Mouse (Mus musculus): Measurements from ENCODE around the gene Oxa1l. TPM values are rescaled to one million over a fixed set of nuclear protein-coding genes. Genes with fewer than 3 reads are reported as not detected.
A peak's percentile ranks its signal among the peaks of the same experiment; 100 is the strongest.

Oxa1l gene
- polyA plus RNA-seq (2014; fragmentation: Nextera tagmentation; extraction: Ambion mirVana): 44.2 and 45.9 TPM in 2 replicates

GRCm38 (mm10) chr14:54360577-54361340 lies at the start of gene Oxa1l:
Oxa1l (plus strand) TSS chr14:54360834.
- Histone ChIP-seq H3K9me3 (ENCODE audit: control insufficient read depth, low read length) (no peaks in the 10 kb centered on the region), H3K4me3 (ENCODE audit: low read depth, low read length) (peak within 1 kb of the TSS; percentile 85), H3K4me1 (ENCODE audit: control insufficient read depth, insufficient read depth, low read length) (peaks cover 6% of the 10 kb centered on the region), H3K4me2 (peak within 1 kb of the TSS; percentile 49), H3K27ac (ENCODE audit: low read depth, low read length) (peak within 1 kb of the TSS; percentile 54; the same call in 1 of the 2 replicates), H3K27me3 (ENCODE audit: control insufficient read depth, insufficient read depth, low read length) (no peaks in the 10 kb centered on the region), H3K36me3 (ENCODE audit: control insufficient read depth, insufficient read depth, low read length) (peaks cover 7% of the 10 kb centered on the region; the same call in 1 of the 2 replicates), H3K9ac (ENCODE audit: low read length) (peak within 1 kb of the TSS; percentile 92)
- DNase-seq (ENCODE audit: low spot score, missing footprints) (peak; percentile 100), ATAC-seq (ENCODE audit: low FRiP score) (peak; percentile 91)
- under 1% methylated on average over 48 of the region's 48 CpGs for WGBS

DNA sequence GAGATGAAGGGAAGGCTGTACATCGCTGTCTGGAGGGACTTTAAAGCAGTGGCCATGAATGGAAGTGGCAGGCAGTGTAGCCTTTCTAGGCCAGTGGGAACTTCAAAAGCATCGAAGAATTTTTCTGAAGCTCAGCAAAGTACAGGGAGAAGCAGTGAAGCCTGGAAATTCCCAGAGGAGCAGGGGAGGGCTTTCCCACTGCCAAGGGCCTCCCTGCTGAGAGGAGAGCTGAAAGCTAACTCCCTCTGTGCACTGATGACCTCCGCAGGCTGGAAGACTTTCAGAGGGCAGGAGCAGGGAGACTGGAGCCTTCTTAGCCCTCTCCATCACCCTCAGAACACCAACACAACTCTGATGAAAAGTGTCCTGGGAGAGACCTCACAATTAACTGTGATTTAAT lies 48.9 kb upstream of the Oxa1l start:
- no peaks in the 10 kb centered on the region for H3K27me3 ChIP-seq (ENCODE audit: control insufficient read depth, insufficient read depth, low read length)
- H3K9ac ChIP-seq (ENCODE audit: low read length): no peak overlapping the region
- no peak overlapping the region for H3K4me3 ChIP-seq (ENCODE audit: low read depth, low read length)
- DNase-seq (ENCODE audit: low spot score, missing footprints) (no peak), ATAC-seq (ENCODE audit: low FRiP score) (no peak)
- H3K9me3 ChIP-seq (ENCODE audit: control insufficient read depth, low read length): no peaks in the 10 kb centered on the region
- no peak overlapping the region for H3K4me2 ChIP-seq
- WGBS: 40% methylated on average over 3 of the region's 3 CpGs
- no peak overlapping the region for H3K27ac ChIP-seq (ENCODE audit: low read depth, low read length)
- no peaks in the 10 kb centered on the region for H3K4me1 ChIP-seq (ENCODE audit: control insufficient read depth, insufficient read depth, low read length)
- no peaks in the 10 kb centered on the region for H3K36me3 ChIP-seq (ENCODE audit: control insufficient read depth, insufficient read depth, low read length)

DNA sequence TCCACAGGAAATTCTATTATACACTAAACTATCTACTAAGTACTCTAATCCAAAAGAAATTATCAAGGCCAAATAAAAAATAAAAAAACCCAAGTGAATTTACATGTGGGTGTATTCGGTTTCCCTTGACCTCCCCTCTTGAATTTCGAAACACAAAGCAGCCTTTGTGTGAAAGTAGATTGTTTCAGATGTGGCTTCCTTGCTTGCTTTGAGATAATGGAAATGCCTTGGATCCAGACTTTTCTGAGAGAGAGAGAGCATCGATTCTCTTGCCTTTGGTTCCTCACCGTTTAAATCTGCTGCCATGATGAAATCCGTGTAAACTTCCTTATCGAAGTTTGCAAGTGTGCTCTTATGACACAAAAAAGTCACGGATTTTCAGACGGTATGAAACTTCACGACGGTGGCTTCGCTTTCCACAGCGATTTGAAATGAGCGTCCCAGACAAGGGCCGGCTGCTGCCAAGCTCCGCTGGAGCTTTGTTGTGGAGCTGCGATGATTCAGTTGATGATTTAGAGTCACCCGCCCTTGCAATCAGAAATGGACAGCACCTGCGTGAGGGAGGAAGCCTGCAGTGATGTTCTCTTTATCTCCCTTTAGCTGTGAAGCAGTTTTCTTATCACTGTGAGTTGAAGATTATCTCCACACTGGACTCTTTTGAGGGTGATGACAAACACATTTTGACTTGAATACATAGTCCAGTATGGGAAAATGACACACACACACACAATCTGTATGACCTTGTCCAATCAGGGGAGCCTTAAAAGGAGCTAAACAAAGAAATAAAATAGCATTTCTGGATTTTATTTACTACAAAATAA lies 38.9 kb upstream of the Oxa1l start:
- Histone ChIP-seq H3K27ac (ENCODE audit: low read depth, low read length) (no peak overlapping the region), H3K4me1 (ENCODE audit: control insufficient read depth, insufficient read depth, low read length) (no peaks in the 10 kb centered on the region), H3K9ac (ENCODE audit: low read length) (no peak overlapping the region), H3K27me3 (ENCODE audit: control insufficient read depth, insufficient read depth, low read length) (no peaks in the 10 kb centered on the region), H3K9me3 (ENCODE audit: control insufficient read depth, low read length) (no peaks in the 10 kb centered on the region), H3K4me2 (no peak overlapping the region), H3K4me3 (ENCODE audit: low read depth, low read length) (no peak overlapping the region), H3K36me3 (ENCODE audit: control insufficient read depth, insufficient read depth, low read length) (no peaks in the 10 kb centered on the region)
- DNase-seq (ENCODE audit: low spot score, missing footprints) (no peak), ATAC-seq (ENCODE audit: low FRiP score) (no peak)
- 69% methylated on average over 18 of the region's 18 CpGs for WGBS

DNA sequence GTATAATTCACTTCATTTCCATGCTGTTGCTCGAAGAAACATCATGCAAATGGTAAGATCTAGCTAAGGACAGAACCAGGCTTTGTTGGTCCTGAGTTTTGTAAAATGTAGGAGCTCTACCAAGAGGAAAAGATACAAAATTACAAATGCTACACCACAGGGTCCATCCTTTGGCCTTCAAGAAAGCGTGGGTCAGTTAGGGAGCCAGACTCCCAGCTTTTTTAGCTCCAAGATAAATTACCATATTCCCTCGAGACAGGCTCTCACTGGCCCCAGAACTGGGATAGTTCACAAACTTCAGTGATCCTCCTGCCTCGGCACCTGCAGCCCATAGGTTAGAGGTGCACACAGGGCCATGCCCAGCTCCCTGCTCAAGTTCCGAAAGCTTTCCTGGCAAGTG lies 36.1 kb upstream of the Oxa1l start:
- H3K4me2 ChIP-seq: no peak overlapping the region

DNA sequence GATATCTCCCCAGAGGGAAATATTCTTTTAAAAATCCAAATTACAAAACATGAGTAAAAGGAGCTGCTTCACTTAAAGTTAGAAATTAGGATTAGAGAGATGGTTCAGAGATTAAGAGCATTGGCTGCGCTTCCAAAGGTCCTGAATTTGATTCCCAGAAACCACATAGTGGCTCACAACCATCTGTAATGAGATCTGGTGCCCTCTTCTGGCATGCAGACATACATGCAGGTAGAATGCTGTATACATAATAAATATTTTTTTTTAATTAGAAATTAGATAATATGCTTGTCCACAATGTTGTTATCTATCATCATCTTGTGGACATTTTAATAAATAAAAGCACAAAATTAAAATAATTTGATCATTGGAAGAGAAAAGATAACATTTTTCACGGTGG lies 32.1 kb upstream of the Oxa1l start:
- Histone ChIP-seq H3K27me3 (ENCODE audit: control insufficient read depth, insufficient read depth, low read length) (no peaks in the 10 kb centered on the region), H3K4me2 (no peak overlapping the region), H3K4me3 (ENCODE audit: low read depth, low read length) (no peak overlapping the region), H3K4me1 (ENCODE audit: control insufficient read depth, insufficient read depth, low read length) (no peaks in the 10 kb centered on the region), H3K36me3 (ENCODE audit: control insufficient read depth, insufficient read depth, low read length) (no peaks in the 10 kb centered on the region), H3K9ac (ENCODE audit: low read length) (no peak overlapping the region), H3K9me3 (ENCODE audit: control insufficient read depth, low read length) (no peaks in the 10 kb centered on the region), H3K27ac (ENCODE audit: low read depth, low read length) (no peak overlapping the region)
- DNase-seq (ENCODE audit: low spot score, missing footprints): no peak
- no peak for ATAC-seq (ENCODE audit: low FRiP score)
- WGBS: 81% methylated on average over 2 of the region's 2 CpGs

More for the DNA sequence above, 36.1 kb upstream of the Oxa1l start:
- Histone ChIP-seq H3K4me3 (ENCODE audit: low read depth, low read length) (no peak overlapping the region), H3K36me3 (ENCODE audit: control insufficient read depth, insufficient read depth, low read length) (no peaks in the 10 kb centered on the region), H3K27ac (ENCODE audit: low read depth, low read length) (no peak overlapping the region), H3K27me3 (ENCODE audit: control insufficient read depth, insufficient read depth, low read length) (no peaks in the 10 kb centered on the region), H3K9ac (ENCODE audit: low read length) (no peak overlapping the region), H3K4me1 (ENCODE audit: control insufficient read depth, insufficient read depth, low read length) (no peaks in the 10 kb centered on the region), H3K9me3 (ENCODE audit: control insufficient read depth, low read length) (no peaks in the 10 kb centered on the region)
- DNase-seq (ENCODE audit: low spot score, missing footprints) (no peak), ATAC-seq (ENCODE audit: low FRiP score) (no peak)
- WGBS: 85% methylated on average over 5 of the region's 5 CpGs

GRCm38 (mm10) chr14:54329201-54329600 lies 31.4 kb upstream of the Oxa1l start:
- no peak for DNase-seq (ENCODE audit: low spot score, missing footprints)

DNA sequence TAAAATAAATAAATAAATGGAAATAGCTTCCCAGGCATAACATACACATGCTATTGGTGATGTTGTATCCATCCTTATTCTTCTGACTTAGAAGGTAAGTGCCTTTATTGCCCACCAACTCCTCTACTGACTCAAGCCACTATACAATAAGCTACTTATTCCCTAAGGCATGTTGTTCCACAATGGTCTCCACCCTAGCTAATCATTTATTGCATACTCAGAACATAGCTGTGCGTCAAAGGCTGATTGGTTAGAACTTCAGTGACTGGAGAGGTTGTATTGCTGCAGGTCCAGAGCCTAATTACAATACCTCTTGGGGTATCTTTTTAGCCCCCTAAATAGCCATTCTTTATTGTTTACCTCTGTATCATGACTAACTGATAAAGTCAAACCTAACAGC lies 29.5 kb upstream of the Oxa1l start:
- no peak overlapping the region for H3K9ac ChIP-seq (ENCODE audit: low read length)
- WGBS: 93% methylated on average over 1 of the region's 1 CpGs
- H3K4me3 ChIP-seq (ENCODE audit: low read depth, low read length): no peak overlapping the region
- no peaks in the 10 kb centered on the region for H3K9me3 ChIP-seq (ENCODE audit: control insufficient read depth, low read length)
- H3K4me1 ChIP-seq (ENCODE audit: control insufficient read depth, insufficient read depth, low read length): no peaks in the 10 kb centered on the region
- no peaks in the 10 kb centered on the region for H3K27me3 ChIP-seq (ENCODE audit: control insufficient read depth, insufficient read depth, low read length)
- ATAC-seq (ENCODE audit: low FRiP score) (no peak), DNase-seq (ENCODE audit: low spot score, missing footprints) (no peak)
- H3K27ac ChIP-seq (ENCODE audit: low read depth, low read length): no peak overlapping the region
- no peak overlapping the region for H3K4me2 ChIP-seq
- no peaks in the 10 kb centered on the region for H3K36me3 ChIP-seq (ENCODE audit: control insufficient read depth, insufficient read depth, low read length)

More at GRCm38 (mm10) chr14:54329201-54329600, 31.4 kb upstream of the Oxa1l start:
- no peak overlapping the region for H3K27ac ChIP-seq (ENCODE audit: low read depth, low read length)
- H3K36me3 ChIP-seq (ENCODE audit: control insufficient read depth, insufficient read depth, low read length): no peaks in the 10 kb centered on the region
- 59% methylated on average over 9 of the region's 9 CpGs for WGBS
- H3K4me3 ChIP-seq (ENCODE audit: low read depth, low read length): no peak overlapping the region
- H3K9me3 ChIP-seq (ENCODE audit: control insufficient read depth, low read length): no peaks in the 10 kb centered on the region
- no peak overlapping the region for H3K9ac ChIP-seq (ENCODE audit: low read length)
- ATAC-seq (ENCODE audit: low FRiP score): no peak
- H3K4me2 ChIP-seq: no peak overlapping the region
- H3K4me1 ChIP-seq (ENCODE audit: control insufficient read depth, insufficient read depth, low read length): no peaks in the 10 kb centered on the region
- H3K27me3 ChIP-seq (ENCODE audit: control insufficient read depth, insufficient read depth, low read length): no peaks in the 10 kb centered on the region

DNA sequence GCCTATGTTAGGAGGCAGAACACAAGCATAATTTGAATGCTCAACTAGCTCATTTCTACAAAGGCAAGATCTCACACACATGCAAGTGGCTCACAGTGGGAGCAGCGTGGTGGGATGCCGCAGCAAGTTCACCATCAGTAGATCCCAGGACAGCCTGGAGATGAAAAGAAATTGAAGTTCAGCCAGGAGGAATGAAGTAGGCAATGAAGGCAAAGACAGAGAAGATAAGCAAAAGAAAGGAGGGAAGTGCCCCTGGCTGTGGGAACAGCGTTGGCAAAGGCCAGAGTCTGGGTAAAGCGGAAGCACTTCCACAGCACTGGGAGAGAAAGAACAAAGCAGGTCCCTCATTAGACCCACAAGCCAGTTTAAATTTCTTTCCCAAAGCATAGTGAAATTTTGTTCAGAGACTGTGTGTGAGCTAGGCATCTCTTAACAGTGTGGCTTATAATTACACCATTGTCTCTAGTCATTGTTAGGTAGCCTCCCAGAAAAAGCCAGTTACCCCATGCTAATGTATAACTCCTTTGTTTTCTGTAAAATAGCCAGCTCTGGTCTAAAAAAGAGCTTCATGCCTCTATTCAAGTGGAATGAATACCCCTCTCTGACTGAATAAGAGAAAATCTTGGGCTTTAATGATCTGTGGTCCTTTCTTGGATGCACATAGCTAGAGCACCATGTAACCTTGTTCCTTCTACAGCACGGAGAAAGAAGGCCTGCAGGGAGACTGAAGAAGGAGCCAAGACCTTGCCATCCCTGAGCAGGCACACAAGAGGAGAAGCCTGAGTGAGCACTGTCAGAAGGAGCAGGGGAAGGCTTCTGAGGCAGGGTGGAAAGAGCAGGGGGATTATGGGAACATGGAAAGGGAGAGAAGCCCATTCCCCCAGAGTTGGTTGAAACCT lies 28.2 kb upstream of the Oxa1l start:
- DNase-seq (ENCODE audit: low spot score, missing footprints) (no peak), ATAC-seq (ENCODE audit: low FRiP score) (peak; percentile 67; the same call in 1 of the 2 replicates)
- Histone ChIP-seq H3K9ac (ENCODE audit: low read length) (no peak overlapping the region), H3K27ac (ENCODE audit: low read depth, low read length) (no peak overlapping the region; the same call in 1 of the 2 replicates), H3K27me3 (ENCODE audit: control insufficient read depth, insufficient read depth, low read length) (no peaks in the 10 kb centered on the region), H3K4me2 (no peak overlapping the region), H3K4me3 (ENCODE audit: low read depth, low read length) (no peak overlapping the region), H3K4me1 (ENCODE audit: control insufficient read depth, insufficient read depth, low read length) (no peaks in the 10 kb centered on the region), H3K36me3 (ENCODE audit: control insufficient read depth, insufficient read depth, low read length) (no peaks in the 10 kb centered on the region), H3K9me3 (ENCODE audit: control insufficient read depth, low read length) (no peaks in the 10 kb centered on the region)
- 61% methylated on average over 5 of the region's 5 CpGs for WGBS

All from midbrain, embryonic 11.5 days (tissue).